Mouse (Mus musculus): ENCODE results near the gene Matn3. TPM values are rescaled to one million over a fixed set of nuclear protein-coding genes. Genes with fewer than 3 reads are reported as not detected.

Matn3 gene
- total RNA-seq, 2 experiments from 2014 or later, result not detected

GRCm38 (mm10) chr12:9020431-9020830, 72.7 kb downstream of the Matn3 start:
- DNase-seq (ENCODE audit: low spot score in 2 of 2), result no peak

GRCm38 (mm10) chr12:9020986-9021385, 73.3 kb downstream of the Matn3 start:
- no peak for DNase-seq (ENCODE audit: low spot score in 2 of 2)

Other genes with a start within 250 kb of the Matn3 start
- gene Sdc1, start 176.6 kb upstream of the Matn3 start, total RNA-seq (2021), result 1 to 10 TPM in 1 of 2 experiments, under 1 TPM in 1; 0.67 to 1.0 TPM
- 100 to 1,000 TPM; 215 to 227 TPM for gene Laptm4a, start 26.3 kb upstream of the Matn3 start, total RNA-seq (2021)
- 10 to 100 TPM; 37.8 to 40.9 TPM for gene Wdr35, start 26.0 kb downstream of the Matn3 start, total RNA-seq (2021)
- gene Ttc32, start 82.1 kb downstream of the Matn3 start, total RNA-seq (2021), result 1 to 10 TPM; 3.6 to 5.7 TPM